Mouse (Mus musculus) cerebellum, adult 9-10 months (tissue): ENCODE data around the gene Zfp592.

Experiments used
- DNase-seq: peaks from one replicate; pipeline ENCODE4 v3.0.0; 2022

The Zfp592 gene

DNA sequence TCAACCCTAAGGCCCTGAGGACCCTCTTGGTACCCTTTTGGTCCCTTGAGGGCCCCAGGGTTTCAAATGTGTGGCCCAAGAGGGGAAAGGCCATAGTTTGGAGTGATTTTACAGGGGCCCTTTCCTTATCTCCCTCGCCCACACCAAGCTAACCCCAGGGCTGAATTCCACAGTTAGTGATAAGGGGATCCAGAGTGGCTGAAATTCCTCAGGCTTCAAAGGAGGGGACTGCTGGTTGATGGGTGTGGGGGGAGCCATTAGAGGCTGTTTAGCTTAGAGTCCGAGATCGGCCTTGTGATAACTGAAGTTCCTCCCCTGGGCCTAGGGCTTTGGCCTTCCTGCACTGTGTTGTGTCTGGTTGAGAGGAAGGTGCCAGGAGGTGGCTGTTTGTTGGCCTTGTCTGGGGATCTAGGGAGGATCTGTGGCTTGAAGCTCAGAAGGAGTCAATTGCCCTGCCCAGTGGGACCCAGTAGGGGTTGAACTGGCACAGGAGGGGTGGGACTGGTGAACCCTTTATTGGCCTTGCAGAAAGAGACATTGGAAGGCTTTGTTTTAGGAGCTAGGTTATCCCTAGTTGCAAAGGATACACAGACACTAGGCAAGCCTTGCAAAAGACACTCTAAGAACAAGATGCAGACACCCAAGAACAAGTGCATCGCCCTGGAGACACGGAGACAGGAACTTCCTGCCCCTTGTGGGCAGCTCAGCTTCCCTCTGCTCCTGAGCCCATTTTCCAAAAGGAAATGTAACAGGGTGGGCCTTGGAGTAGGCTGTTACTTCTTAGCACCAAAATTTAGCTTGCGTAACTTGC, 64.6 kb downstream of the Zfp592 start:
- DNase-seq: no peak

DNA sequence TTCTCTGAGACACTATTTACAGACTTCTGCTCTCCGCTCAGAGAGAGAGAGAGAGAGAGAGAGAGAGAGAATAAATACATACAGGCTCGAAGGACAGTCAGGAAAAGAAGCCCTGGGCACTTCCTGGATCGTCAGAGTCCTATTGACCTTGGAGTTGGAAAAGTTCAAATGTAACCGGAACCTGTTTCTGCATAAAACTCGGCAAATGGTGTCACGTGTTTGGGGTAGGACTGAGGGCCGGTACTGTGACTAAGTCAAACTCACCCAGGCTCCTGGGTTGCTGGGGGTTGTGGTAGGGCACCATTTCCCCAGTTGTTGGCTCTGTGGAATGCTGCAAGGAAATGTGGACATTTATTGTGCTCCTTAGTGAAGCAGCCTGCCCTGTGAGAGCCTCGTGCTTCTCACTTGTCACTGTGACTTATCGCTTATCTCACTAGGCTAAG, 65.3 kb downstream of the Zfp592 start:
- DNase-seq: no peak

DNA sequence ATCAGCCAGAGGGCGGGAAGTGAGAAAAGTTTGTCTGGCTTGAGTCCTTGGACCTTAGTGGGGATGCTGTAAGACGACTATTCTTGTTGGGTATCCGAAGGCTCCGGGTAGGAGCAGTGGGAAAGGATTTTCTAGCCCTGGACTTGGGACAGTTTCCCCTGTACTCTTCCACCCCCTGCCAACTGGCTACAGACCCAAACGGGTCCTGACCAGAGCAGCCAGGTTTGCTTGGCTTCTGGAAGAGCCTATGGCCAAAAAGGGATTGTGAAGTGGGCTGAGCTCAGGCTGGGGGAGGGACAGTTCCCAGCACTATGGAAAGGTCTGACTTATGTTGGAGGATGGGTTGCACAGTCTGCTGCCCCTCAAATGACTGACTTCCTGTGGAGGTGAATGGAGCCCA, 65.9 kb downstream of the Zfp592 start:
- DNase-seq: no peak

DNA sequence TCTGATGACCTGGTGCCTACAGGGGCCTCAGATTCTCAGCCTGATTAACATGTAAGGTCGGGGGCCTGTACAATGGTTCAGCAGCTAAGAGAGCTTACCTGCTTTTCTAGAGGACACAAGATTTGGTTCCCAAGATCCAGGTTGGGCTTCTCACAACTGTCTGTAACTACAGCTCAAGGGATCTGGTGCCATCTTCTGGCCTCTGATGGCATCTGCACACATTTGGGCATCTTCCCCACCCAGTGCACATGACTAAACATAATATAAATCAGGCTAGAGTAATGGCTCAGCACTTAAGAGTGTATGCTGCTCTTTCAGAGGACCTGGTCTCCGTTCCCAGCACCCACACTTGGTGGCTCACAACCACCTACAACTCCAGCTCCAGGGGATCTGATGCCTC, 67.4 kb downstream of the Zfp592 start:
- DNase-seq: no peak

DNA sequence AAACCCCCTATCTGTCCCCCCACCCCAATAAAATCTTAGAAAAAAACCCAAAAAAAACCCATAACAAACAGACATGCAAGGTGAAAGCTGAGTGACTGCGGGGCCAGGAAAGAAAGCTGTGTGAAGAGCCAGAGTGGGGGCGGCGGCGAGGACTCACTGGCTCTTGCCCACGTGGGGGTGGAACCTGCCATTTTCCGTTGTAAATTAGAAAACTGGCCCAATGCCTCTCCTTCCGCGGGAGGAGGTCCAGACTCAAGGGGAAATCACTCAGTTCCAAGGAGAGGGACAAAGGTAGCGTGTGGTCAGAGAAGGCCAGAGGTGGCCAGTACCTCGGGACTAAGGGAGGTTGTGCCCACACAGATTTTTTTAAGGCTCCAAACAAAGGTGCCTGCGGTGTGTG, 68.5 kb downstream of the Zfp592 start:
- DNase-seq: no peak

DNA sequence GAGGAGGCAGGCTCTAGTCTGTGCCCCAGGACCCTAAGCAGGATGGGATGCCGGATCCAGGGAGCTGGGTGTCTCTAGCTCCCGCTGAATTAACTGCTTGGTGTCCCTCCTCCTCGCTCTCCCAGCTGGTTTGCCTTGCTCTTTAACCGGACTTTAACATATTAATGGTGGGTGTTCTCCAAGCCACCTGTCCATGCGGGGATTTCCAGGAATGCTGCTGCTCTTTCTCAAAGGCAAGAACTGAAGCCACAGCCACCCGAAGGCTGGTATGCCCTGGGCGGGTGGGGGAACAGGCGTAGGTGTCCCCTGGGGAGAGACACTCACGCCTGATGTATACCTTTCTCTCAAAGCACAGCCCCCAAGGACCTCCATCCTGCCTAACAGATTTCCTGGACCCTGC, 69.9 kb downstream of the Zfp592 start:
- DNase-seq: no peak

DNA sequence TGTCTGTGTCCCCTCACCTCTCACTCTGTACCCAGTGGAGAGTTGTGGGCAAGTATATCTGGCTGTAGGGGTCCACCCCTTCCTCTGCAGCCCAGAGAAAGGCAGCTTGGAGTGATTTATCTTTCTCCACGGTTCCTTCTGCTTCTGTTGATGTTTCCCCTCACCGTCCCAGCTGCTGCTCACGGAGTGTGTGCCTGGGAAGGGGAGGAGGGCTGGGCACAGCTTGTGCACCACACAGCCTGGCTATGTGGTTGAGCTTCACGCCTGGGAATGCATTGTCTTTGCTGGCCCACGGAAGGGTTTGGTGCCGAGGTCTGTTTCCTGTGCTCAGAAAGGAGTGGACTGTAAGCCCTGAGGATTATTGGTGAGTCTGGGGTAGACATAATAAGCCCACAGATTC, 73.2 kb downstream of the Zfp592 start:
- no peak for DNase-seq

DNA sequence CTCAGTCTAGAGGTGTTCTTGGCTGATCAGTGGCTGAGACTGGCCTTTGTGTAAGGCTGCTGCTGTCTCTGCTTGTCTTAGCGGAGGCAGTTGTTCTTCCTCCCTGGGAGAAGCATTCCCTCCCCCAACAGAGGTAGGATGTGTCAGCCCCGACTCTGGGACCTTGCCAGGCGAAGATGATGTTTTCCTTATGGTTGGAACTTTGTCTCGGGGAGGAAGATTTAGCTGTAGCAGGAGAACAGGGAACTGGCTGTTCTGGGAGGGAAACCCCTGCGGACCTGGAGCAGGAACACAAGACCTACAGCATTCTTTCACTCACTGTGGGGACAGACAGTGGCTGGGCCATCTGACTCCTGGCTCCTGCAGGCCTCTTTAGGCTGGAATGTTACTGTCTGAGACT, 79.0 kb downstream of the Zfp592 start:
- DNase-seq: no peak

DNA sequence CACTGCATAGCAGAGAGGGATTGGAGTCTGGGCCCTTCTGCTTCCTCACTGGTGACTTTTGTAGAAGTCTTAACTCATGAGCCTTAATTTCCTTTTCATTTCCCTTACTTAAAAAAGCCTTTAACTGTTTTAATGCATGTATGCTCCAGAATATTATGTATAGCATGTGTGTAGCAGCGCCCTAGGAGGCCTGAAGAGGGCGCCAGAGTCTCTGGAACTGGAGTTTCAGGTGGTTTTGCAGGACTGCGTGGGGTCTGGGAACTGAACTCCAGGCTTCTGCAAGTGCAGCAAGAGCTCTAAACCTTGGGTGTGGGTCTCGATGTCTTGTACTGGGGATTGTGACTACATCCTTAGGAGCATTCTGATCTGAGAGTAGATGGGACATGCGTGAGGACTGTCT, 79.8 kb downstream of the Zfp592 start:
- DNase-seq: no peak

DNA sequence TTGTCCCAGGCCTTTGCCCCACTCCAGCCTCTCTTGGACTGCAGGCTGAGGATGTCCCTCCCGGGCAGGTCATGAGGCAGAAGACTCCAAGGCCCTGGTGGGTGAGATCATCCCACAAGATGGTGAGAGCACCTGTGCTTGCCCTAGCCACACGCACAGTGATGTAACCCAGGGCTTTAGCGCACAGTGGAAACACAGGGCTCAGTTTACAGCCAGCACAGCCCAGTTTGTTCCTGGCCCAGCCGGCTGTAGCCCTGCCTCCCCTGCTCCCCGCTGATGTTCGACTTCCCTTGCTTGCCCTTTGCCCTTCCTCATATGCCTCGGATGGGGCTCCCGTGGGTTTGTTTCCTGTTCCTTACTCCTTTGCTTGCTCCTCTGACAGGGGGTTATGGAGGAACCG, 81.1 kb downstream of the Zfp592 start:
- DNase-seq: no peak

DNA sequence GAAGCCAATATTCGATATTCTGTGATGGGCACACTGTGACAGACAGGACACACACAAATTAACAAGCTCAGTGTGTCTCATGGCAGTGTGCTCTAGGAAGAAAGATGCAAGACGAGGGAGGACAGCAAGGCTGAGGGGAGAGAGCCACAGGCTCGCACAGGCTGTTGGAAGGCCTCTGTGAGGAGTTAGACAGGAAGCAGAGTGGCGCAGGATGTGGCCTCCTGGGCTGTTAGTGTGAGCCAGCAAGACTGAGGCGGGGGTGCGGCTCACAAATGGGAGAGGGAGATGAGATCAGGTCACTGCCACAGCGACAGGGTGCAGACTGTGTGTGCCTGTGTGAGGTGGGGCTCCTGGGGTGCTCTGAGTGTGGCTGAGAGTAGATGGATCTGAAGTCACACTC, 81.8 kb downstream of the Zfp592 start:
- DNase-seq: no peak

DNA sequence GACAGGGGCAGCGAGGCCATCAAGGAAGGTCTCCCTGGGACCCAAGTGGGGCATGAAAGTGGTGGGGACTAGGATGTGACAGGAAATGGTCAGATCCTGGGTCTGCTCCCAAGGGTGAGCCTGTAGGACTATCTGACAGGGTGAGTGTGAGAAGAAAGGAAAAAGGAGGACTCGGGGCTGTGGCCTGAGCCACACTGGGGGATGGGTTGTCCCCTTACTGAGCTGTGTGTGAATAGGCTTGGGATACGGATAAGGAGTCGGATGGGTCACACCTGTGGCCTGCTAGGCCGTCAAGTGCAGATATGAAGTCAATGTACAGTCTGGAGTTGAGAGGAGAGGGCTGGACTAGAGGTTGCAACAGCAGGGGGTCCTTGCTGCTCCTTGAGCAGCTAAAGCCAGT, 82.3 kb downstream of the Zfp592 start:
- DNase-seq: no peak

DNA sequence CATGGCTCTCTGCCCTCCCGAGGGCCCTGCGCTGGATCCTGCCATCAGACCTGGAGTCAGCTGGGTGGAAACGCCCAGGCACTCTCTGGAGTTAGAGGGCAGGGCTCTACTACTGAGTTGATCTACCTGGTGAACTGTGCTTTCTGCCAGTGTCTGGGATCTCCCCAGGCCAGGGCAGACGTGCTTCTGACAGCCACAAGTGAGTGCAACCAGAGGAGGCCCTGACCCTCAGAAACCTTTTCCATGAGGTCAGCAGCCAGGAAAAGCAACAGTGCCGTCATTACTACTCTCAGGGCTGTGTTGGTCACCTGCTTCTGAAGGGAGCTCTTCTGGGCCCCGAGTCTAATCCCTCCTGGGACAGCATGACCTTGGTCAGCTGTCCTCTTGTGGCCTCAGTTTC, 83.5 kb downstream of the Zfp592 start:
- no peak for DNase-seq

DNA sequence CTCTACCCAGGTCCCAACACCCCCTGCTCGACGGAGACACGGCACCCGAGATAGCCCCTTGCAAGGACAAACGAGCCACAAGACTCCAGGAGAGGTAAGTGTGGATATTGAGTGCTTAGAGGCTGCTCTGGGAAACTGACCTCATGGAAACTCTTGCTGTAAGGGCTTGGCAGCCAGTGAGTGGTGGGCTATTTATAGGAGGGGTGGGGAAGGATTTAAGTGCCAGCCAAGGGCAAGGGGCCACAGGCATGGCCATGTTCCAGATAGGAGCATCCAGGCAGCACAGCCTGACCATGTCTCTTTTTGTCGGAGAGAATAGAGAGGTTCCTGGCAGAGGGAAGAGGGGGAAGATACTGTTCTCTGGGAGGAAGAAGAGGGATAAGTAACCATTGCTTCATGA, 85.3 kb downstream of the Zfp592 start:
- no peak for DNase-seq

DNA sequence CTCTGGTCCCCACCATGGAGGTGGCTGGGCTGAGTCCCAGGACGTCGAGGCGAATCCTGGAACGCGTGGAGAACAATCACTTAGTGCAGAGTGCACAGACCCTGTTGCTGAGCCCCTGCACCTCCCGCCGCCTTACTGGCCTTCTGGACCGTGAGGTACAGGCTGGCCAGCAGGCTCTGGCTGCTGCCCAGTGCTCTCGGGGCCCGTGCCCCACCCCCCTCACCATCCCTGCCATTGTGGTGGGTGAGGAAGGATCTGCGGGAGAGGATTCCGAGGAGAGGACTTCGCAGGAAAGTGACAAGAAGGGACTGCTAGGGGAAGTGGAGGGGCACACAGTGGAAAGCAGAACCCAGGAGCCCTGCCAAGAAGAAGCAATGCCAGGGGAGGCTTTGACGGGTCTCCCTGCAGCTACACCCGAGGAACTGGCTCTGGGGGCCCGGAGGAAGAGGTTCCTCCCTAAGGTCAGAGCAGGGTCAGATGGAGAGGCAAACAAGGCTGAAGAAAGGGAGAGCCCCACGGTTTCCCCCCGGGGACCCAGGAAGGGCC, 100.0 kb downstream of the Zfp592 start:
- DNase-seq: no peak

DNA sequence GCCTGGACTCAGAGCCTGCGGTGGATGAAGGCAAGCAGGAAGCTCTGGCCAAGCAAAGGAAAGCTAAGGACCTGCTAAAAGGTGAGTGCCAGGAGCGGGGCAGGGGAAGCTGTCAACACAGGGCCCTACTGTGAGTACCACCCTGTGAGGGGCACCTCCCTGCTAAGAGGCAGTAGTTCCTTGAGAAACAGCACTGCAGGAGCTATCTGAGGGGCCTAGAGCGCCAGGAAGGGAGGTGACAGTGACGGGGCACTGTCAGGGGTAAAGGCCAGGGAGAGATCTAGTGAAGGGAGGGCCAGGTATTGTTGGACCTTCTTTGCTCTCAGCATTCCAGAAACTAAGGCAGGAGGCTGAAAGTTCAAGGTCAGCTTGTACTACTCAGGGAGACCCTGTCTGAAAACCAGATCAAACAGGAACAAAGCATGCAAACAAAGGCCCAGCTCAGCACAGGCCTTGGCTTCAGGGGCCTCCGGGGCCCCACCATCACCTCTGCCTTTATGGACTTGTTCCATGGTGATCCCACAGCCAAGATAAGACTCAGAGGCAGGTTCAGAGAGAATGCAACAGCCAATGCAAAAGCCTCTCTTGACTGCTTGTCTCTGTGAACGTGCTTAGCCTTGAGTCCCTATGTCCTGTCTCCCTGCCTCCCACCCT, 100.8 kb downstream of the Zfp592 start:
- DNase-seq: no peak
